Mouse (Mus musculus) heart, embryonic 13.5 days (tissue): Measurements from ENCODE around the gene Psmc3. TPM values are rescaled to one million over a fixed set of nuclear protein-coding genes. Genes with fewer than 3 reads are reported as not detected.
"Not testable (repeated sequence)": the region's sequence is repeated elsewhere in the genome, so short reads cannot be mapped to it uniquely, and the experiment has no call there.

Experiments used
- ATAC-seq: fragments of 200-750 bp; cut with Nextera tagmentation; 2 replicates; pipeline ENCODE4 v1.8.0; 2017; ENCODE audit warnings: moderate TSS enrichment; ENCODE audit not compliant: insufficient number of reproducible peaks, low FRiP score, low TSS enrichment; ENCODE audit errors: extremely low read depth
- H3K27ac ChIP-seq: fragments of 300-500 bp; sonication (generic); replicated peaks from 2 replicates; pipeline ENCODE4 v1.5.1; 2015; ENCODE audit warnings: moderate library complexity, mild to moderate bottlenecking, inconsistent platforms
- H3K27me3 ChIP-seq: fragments of 300-500 bp; sonication (generic); replicated peaks from 2 replicates; pipeline ENCODE4 v1.6.1; 2015; ENCODE audit warnings: mild to moderate bottlenecking, inconsistent platforms
- H3K36me3 ChIP-seq: fragments of 300-500 bp; sonication (generic); 2 replicates; pipeline ENCODE4 v1.6.1; 2015; ENCODE audit warnings: mild to moderate bottlenecking, inconsistent platforms
- H3K4me1 ChIP-seq: fragments of 300-500 bp; sonication (generic); 2 replicates; pipeline ENCODE4 v1.6.1; 2015; ENCODE audit warnings: inconsistent platforms
- H3K4me2 ChIP-seq: fragments of 300-500 bp; sonication (generic); 2 replicates; pipeline ENCODE4 v1.6.1; 2015; ENCODE audit warnings: inconsistent platforms, mild to moderate bottlenecking, moderate library complexity
- H3K4me3 ChIP-seq: fragments of 300-500 bp; sonication (generic); 2 replicates; pipeline ENCODE4 v1.5.1; 2015; ENCODE audit warnings: moderate library complexity, mild to moderate bottlenecking, inconsistent platforms
- H3K9ac ChIP-seq: fragments of 300-500 bp; sonication (generic); 2 replicates; pipeline ENCODE4 v1.6.1; 2015; ENCODE audit warnings: inconsistent platforms, mild to moderate bottlenecking, moderate library complexity
- H3K9me3 ChIP-seq: fragments of 300-500 bp; sonication (generic); 2 replicates; pipeline ENCODE4 v1.6.1; 2016; ENCODE audit warnings: inconsistent platforms
- WGBS: fragments of 180-500 bp; shearing (Covaris S2); methylation state at CpG from one replicate; pipeline ENCODE4 v1.1.7; 2015; ENCODE audit warnings: mixed read lengths; 5-methylcytosine and 5-hydroxymethylcytosine counted together
- polyA plus RNA-seq: library from polyadenylated mRNA; unstranded; fragments of >200 nt; fragmentation: Nextera tagmentation; extraction: Ambion mirVana; gene quantifications from 2 replicates; pipeline ENCODE4 v1.2.1, GENCODE M21; 2015

The Psmc3 gene
- polyA plus RNA-seq, 1 experiment from 2014 or later: 226 TPM

DNA sequence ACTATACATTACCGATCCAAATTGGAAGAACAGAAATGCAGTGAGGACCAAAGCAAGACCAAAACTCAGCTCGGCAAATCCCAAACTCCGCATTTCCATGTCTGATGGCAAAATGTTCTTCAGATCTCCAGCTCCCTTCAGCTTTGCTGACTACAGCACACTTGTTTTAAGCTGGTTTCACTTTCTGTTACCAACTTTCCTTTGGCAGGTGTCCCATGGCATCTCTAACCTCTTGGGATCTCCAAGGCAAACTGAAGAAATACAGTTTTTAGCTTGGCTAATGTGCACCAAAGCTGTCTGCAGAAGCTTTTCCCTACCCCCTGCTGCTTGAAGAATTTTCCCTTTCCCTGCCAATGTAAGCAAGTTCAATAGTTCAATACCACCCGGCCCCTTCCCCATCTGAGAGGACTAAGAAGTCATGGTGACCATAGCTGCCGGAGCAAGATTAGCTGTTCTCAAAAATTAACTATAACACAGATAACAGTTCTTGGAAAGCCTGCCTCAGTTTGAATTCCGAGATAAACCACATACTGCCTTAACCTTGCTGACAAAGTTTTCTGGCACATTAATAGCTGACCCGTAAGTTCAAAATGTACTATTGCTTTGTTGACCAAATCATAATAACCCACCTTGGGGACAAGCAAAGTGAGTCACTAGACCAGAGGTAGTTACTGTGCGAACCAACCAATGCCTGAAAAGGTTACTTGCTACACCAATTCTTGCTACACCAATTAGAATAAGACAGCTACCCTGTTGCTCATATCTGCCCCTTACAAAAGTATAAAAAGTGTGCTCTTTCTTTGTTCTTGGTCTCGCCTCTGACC is 26.2 kb upstream of the Psmc3 start:
- 0 out of 2 replicates have a peak, but pooled peaks cover 3% of the 10 kb centered on the region for H3K9me3 ChIP-seq
- WGBS: 70% methylated on average over 9 of the region's 9 CpGs
- peaks cover 29% of the 10 kb centered on the region for H3K4me1 ChIP-seq
- H3K36me3 ChIP-seq: no peaks in the 10 kb centered on the region
- no peak overlapping the region for H3K9ac ChIP-seq
- ATAC-seq: no peak
- H3K4me2 ChIP-seq: peak overlapping the region; percentile 30; the same call in 1 of the 2 replicates
- H3K27me3 ChIP-seq: no peaks in the 10 kb centered on the region
- H3K27ac ChIP-seq: no peak overlapping the region; the same call in 1 of the 2 replicates
- no peak overlapping the region; the same call in 1 of the 2 replicates for H3K4me3 ChIP-seq

- WGBS: 71% methylated on average over 4 of the region's 4 CpGs
- Histone ChIP-seq H3K9ac (no peak overlapping the region), H3K27me3 (no peaks in the 10 kb centered on the region), H3K9me3 (0 out of 2 replicates have a peak, but pooled peaks cover 3% of the 10 kb centered on the region), H3K27ac (no peak overlapping the region), H3K4me3 (no peak overlapping the region), H3K4me2 (no peak overlapping the region), H3K36me3 (no peaks in the 10 kb centered on the region), H3K4me1 (peaks cover 30% of the 10 kb centered on the region)
- ATAC-seq: no peak
These were observed 22.6 kb upstream of the Psmc3 start for GRCm38 (mm10) chr2:91031216-91031615.

DNA sequence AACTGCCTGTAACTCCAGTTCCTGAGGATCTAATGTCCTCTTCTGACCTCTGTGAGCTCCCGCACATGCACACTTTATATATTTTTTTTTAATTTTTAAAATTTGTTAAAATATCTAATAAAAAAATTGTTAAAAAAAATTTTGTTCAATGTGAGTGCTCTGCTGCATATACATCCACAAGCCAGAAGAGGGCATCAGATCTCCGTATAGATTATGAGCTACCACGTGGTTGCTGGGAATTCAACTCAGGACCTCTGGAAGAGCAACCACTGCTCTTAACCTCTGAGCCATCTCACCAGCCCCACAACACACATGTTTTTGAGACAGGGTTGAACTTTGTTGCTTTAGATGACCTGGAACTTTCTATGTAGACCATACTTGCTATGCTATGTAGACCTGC is 20.8 kb upstream of the Psmc3 start:
- no peak overlapping the region for H3K9ac ChIP-seq
- peaks cover 20% of the 10 kb centered on the region for H3K4me1 ChIP-seq
- H3K36me3 ChIP-seq: no peaks in the 10 kb centered on the region
- H3K27me3 ChIP-seq: no peaks in the 10 kb centered on the region
- no peak for ATAC-seq
- 20% methylated on average over 3 of the region's 3 CpGs for WGBS
- H3K4me2 ChIP-seq: no peak overlapping the region
- 0 out of 2 replicates have a peak, but pooled peaks cover 3% of the 10 kb centered on the region for H3K9me3 ChIP-seq
- no peak overlapping the region for H3K4me3 ChIP-seq
- H3K27ac ChIP-seq: no peak overlapping the region

GRCm38 (mm10) chr2:91035385-91035784 is 18.4 kb upstream of the Psmc3 start, which contains the start of gene Rapsn:
Gene Rapsn, plus strand, starts transcription at chr2:91035620.
- H3K36me3 ChIP-seq: no peaks in the 10 kb centered on the region
- H3K27me3 ChIP-seq: no peaks in the 10 kb centered on the region
- WGBS: 37% methylated on average over 9 of the region's 9 CpGs
- peak within 1 kb of the TSS; percentile 20 for H3K4me3 ChIP-seq
- peak within 1 kb of the TSS; percentile 68 for H3K27ac ChIP-seq
- ATAC-seq: peak; percentile 59; the same call in 1 of the 2 replicates
- H3K4me1 ChIP-seq: peaks cover 20% of the 10 kb centered on the region
- H3K9me3 ChIP-seq: no peaks in the 10 kb centered on the region
- H3K4me2 ChIP-seq: peak within 1 kb of the TSS; percentile 58
- H3K9ac ChIP-seq: peak within 1 kb of the TSS; percentile 48

- no peak overlapping the region for H3K27ac ChIP-seq
- no peak overlapping the region for H3K4me3 ChIP-seq
- no peaks in the 10 kb centered on the region for H3K27me3 ChIP-seq
- H3K4me1 ChIP-seq: peaks cover 11% of the 10 kb centered on the region
- ATAC-seq: no peak
- H3K9me3 ChIP-seq: no peaks in the 10 kb centered on the region
- 65% methylated on average over 8 of the region's 8 CpGs for WGBS
- no peaks in the 10 kb centered on the region for H3K36me3 ChIP-seq
- H3K9ac ChIP-seq: no peak overlapping the region
- no peak overlapping the region for H3K4me2 ChIP-seq
These were observed 12.0 kb upstream of the Psmc3 start for GRCm38 (mm10) chr2:91041786-91042185.

GRCm38 (mm10) chr2:91042651-91043398 is 11.0 kb upstream of the Psmc3 start:
- 66% methylated on average over 21 of the region's 21 CpGs for WGBS
- no peak overlapping the region for H3K27ac ChIP-seq
- H3K27me3 ChIP-seq: no peaks in the 10 kb centered on the region
- no peak overlapping the region for H3K9ac ChIP-seq
- no peak overlapping the region for H3K4me2 ChIP-seq
- H3K36me3 ChIP-seq: no peaks in the 10 kb centered on the region
- no peak overlapping the region for H3K4me3 ChIP-seq
- peaks cover 11% of the 10 kb centered on the region for H3K4me1 ChIP-seq
- no peak; the same call in 1 of the 2 replicates for ATAC-seq
- no peaks in the 10 kb centered on the region for H3K9me3 ChIP-seq

DNA sequence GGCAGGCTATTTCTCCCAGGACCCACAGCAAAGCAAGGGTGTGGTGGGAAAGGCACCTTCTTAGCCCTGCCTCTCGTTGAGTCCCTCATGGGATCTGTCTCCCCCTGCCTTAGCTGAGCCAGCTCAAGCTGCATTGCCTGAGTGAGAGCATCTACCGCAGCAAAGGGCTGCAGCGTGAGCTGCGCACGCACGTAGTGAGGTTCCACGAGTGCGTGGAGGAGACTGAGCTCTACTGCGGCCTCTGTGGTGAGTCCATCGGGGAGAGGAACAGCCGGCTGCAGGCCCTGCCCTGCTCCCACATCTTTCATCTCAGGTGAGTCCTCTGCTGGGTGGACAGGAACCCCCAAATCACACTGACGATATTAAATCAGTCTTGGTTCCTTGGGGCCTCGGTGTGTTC is 9.1 kb upstream of the Psmc3 start:
- H3K9ac ChIP-seq: no peak overlapping the region
- H3K27ac ChIP-seq: no peak overlapping the region
- 66% methylated on average over 13 of the region's 13 CpGs for WGBS
- no peak overlapping the region for H3K4me3 ChIP-seq
- no peaks in the 10 kb centered on the region for H3K27me3 ChIP-seq
- H3K4me1 ChIP-seq: peaks cover 11% of the 10 kb centered on the region
- no peaks in the 10 kb centered on the region for H3K36me3 ChIP-seq
- no peaks in the 10 kb centered on the region for H3K9me3 ChIP-seq
- H3K4me2 ChIP-seq: no peak overlapping the region
- ATAC-seq: no peak

GRCm38 (mm10) chr2:91045805-91046204 is 8.0 kb upstream of the Psmc3 start:
- H3K4me2 ChIP-seq, ATAC-seq, H3K9ac ChIP-seq, H3K9me3 ChIP-seq, H3K4me3 ChIP-seq, H3K27me3 ChIP-seq, H3K36me3 ChIP-seq, H3K27ac ChIP-seq: not testable (repeated sequence)
- 87% methylated on average over 1 of the region's 1 CpGs for WGBS
- H3K4me1 ChIP-seq: peaks cover 11% of the 10 kb centered on the region

DNA sequence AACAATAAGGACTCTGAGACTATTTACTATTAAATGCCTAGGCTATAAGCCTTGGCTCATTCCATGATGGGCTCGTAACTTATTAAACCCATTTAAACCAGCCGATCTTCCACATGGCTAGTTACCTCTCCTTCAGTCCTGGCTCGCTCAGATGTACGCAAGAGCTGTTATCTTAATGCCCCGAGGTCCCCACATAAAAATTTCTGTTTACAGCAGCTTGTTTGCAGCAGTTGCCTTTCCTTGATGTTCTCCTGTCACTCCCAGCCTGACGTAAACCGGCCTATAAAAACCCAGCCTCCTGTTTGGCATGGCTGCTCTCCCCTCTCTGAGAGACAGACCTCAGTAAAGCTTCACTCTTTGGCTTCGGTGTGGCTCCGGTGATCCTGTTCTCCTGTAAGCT is 6.5 kb upstream of the Psmc3 start:
- Histone ChIP-seq H3K4me1 (peaks cover 11% of the 10 kb centered on the region), H3K27ac (no peak overlapping the region), H3K9ac (no peak overlapping the region), H3K9me3 (no peaks in the 10 kb centered on the region), H3K4me2 (no peak overlapping the region), H3K4me3 (no peak overlapping the region), H3K36me3 (peaks cover 4% of the 10 kb centered on the region), H3K27me3 (no peaks in the 10 kb centered on the region)
- ATAC-seq: no peak
- 80% methylated on average over 9 of the region's 9 CpGs for WGBS

- no peaks in the 10 kb centered on the region for H3K9me3 ChIP-seq
These were observed 1.9 kb upstream of the Psmc3 start for GRCm38 (mm10) chr2:91051917-91052316.

GRCm38 (mm10) chr2:91052752-91053151 is 1.1 kb upstream of the Psmc3 start:
- no peaks in the 10 kb centered on the region for H3K9me3 ChIP-seq
- peaks cover 19% of the 10 kb centered on the region for H3K4me1 ChIP-seq
- H3K36me3 ChIP-seq: peaks cover 34% of the 10 kb centered on the region
- no peak overlapping the region; the same call in 1 of the 2 replicates for H3K4me3 ChIP-seq
- 57% methylated on average over 2 of the region's 2 CpGs for WGBS
- no peaks in the 10 kb centered on the region for H3K27me3 ChIP-seq
- H3K27ac ChIP-seq: no peak overlapping the region
- no peak for ATAC-seq
- no peak overlapping the region for H3K9ac ChIP-seq
- peak overlapping the region; percentile 83 for H3K4me2 ChIP-seq

More at GRCm38 (mm10) chr2:91051917-91052316, 1.9 kb upstream of the Psmc3 start:
- Histone ChIP-seq H3K4me1 (peaks cover 19% of the 10 kb centered on the region), H3K9ac (no peak overlapping the region), H3K27ac (no peak overlapping the region), H3K27me3 (no peaks in the 10 kb centered on the region), H3K4me2 (no peak overlapping the region), H3K4me3 (no peak overlapping the region), H3K36me3 (peaks cover 25% of the 10 kb centered on the region)
- WGBS: 69% methylated on average over 3 of the region's 3 CpGs
- no peak for ATAC-seq
